Mouse (Mus musculus): Measurements from ENCODE around the gene Slc17a3. TPM values are rescaled to one million over a fixed set of nuclear protein-coding genes. Genes with fewer than 3 reads are reported as not detected.

Gene Slc17a3
- polyA plus RNA-seq (2012; ENCODE audit: insufficient read depth, low replicate concordance), result not detected in 2 replicates

DNA sequence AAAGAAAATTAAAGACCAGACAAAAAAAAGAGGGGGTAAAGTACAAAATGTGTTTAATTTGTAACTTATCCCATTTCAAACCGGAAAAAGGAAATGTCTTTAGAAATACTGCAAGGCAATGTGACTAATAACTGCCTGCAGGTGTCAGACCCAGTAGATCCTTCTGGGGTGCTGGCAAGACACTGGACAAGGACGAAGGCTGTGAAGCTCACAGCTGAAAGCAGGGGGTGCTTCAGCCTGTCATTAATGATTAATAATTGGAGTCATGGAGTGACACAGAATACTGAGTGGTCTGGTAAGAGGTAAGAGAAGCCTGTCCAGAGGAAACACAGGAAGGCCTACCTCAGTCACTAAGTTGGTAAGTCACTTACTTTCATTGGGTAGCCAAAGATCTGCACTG, at the start of gene Slc17a3:
Slc17a3 (plus strand) TSS at position 127 of the 400 bp plus-strand sequence.
- peaks cover 7% of the 10 kb centered on the region for H3K4me1 ChIP-seq
- peaks cover 37% of the 10 kb centered on the region for H3K27me3 ChIP-seq (replicated peaks)
- peaks cover 2% of the 10 kb centered on the region; the same call in 1 of the 2 replicates for H3K9me3 ChIP-seq
- no peaks in the 10 kb centered on the region for H3K36me3 ChIP-seq (replicated peaks; ENCODE audit: low read length)
- no peak within 1 kb of the TSS for H3K4me3 ChIP-seq (replicated peaks)
- TF ChIP-seq FLI1 (IDR thresholded peaks at IDR 0.05; ENCODE audit: low read length) (no peak), GATA1 (IDR thresholded peaks at IDR 0.05; ENCODE audit: borderline replicate concordance, low read length) (no peak)

DNA sequence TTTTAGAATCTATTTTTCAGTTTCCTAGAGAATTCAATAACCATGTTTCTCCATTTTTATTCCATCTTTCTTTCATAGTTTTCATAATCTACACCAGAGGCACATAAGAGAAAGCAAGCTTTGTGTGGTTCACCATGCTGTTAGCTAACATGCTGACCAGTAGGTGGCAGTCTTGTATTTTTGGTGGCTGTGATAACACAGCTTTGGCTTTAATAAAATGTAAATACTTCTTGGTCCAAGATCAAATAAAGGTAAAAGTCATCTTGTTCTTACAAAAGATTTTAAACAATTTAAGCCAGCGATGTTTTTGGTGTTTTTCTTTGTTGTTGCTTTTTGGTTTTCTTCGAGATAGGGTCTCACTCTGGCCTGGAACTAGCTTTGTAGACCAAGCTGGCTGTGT, 46.7 kb upstream of the Slc17a3 start:
- Histone ChIP-seq H3K36me3 (replicated peaks; ENCODE audit: low read length) (no peaks in the 10 kb centered on the region), H3K27me3 (replicated peaks) (peaks cover 40% of the 10 kb centered on the region), H3K9me3 (peaks cover 6% of the 10 kb centered on the region; the same call in 1 of the 2 replicates), H3K4me3 (replicated peaks) (no peak overlapping the region), H3K4me1 (no peaks in the 10 kb centered on the region)
- TF ChIP-seq FLI1 (IDR thresholded peaks at IDR 0.05; ENCODE audit: low read length), result no peak
- no peak for TF ChIP-seq GATA1 (IDR thresholded peaks at IDR 0.05; ENCODE audit: borderline replicate concordance, low read length)

DNA sequence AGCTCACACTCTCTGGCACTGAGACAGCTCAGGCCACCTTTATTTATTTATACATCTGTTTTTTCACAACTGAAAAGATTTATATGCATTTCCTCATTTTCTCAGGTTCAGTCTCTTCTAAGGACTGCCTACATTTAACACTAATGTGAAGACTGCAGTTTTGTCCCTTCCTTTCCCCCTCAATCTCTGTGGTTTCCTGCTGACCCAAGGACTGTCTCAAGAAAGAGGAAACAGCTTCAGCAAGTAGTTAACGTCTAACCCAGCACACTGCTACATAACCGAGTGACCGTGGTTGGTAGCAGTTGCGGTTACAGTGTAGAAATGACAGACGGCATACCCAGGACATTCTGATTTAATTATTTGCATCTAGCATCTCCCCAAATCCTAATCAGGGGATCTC, 39.8 kb upstream of the Slc17a3 start:
- TF ChIP-seq FLI1 (IDR thresholded peaks at IDR 0.05; ENCODE audit: low read length) (no peak), GATA1 (IDR thresholded peaks at IDR 0.05; ENCODE audit: borderline replicate concordance, low read length) (no peak)
- Histone ChIP-seq H3K27me3 (replicated peaks) (peaks cover 53% of the 10 kb centered on the region), H3K9me3 (no peaks in the 10 kb centered on the region), H3K36me3 (replicated peaks; ENCODE audit: low read length) (no peaks in the 10 kb centered on the region), H3K4me3 (replicated peaks) (no peak overlapping the region), H3K4me1 (peaks cover 17% of the 10 kb centered on the region)

- H3K4me1 ChIP-seq, result peaks cover 7% of the 10 kb centered on the region
- peaks cover 45% of the 10 kb centered on the region for H3K27me3 ChIP-seq (replicated peaks)
- H3K4me3 ChIP-seq (replicated peaks), result no peak overlapping the region
- TF ChIP-seq FLI1 (IDR thresholded peaks at IDR 0.05; ENCODE audit: low read length) (no peak), GATA1 (IDR thresholded peaks at IDR 0.05; ENCODE audit: borderline replicate concordance, low read length) (no peak)
- no peaks in the 10 kb centered on the region for H3K36me3 ChIP-seq (replicated peaks; ENCODE audit: low read length)
- H3K9me3 ChIP-seq, result peaks cover 5% of the 10 kb centered on the region; the same call in 1 of the 2 replicates
Measured at GRCm38 (mm10) chr13:23804532-23804931, 34.7 kb upstream of the Slc17a3 start.

- Histone ChIP-seq H3K27me3 (replicated peaks) (peaks cover 47% of the 10 kb centered on the region), H3K9me3 (peaks cover 5% of the 10 kb centered on the region; the same call in 1 of the 2 replicates), H3K36me3 (replicated peaks; ENCODE audit: low read length) (no peaks in the 10 kb centered on the region), H3K4me3 (replicated peaks) (no peak within 1 kb of the TSS), H3K4me1 (no peaks in the 10 kb centered on the region)
- TF ChIP-seq GATA1 (IDR thresholded peaks at IDR 0.05; ENCODE audit: borderline replicate concordance, low read length) (no peak), FLI1 (IDR thresholded peaks at IDR 0.05; ENCODE audit: low read length) (no peak)
Measured at GRCm38 (mm10) chr13:23806422-23807052, 32.7 kb upstream of the Slc17a3 start, which contains the start of gene Slc17a2. Gene Slc17a2 (plus strand): TSS chr13:23806993.

- Histone ChIP-seq H3K4me3 (replicated peaks) (no peak overlapping the region), H3K4me1 (no peaks in the 10 kb centered on the region), H3K9me3 (no peaks in the 10 kb centered on the region), H3K36me3 (replicated peaks; ENCODE audit: low read length) (no peaks in the 10 kb centered on the region), H3K27me3 (replicated peaks) (peaks cover 28% of the 10 kb centered on the region)
- no peak for TF ChIP-seq FLI1 (IDR thresholded peaks at IDR 0.05; ENCODE audit: low read length)
- TF ChIP-seq GATA1 (IDR thresholded peaks at IDR 0.05; ENCODE audit: borderline replicate concordance, low read length), result no peak
Measured at GRCm38 (mm10) chr13:23816148-23816547, 23.1 kb upstream of the Slc17a3 start.

GRCm38 (mm10) chr13:23820179-23820940, 18.9 kb upstream of the Slc17a3 start:
- H3K36me3 ChIP-seq (replicated peaks; ENCODE audit: low read length), result no peaks in the 10 kb centered on the region
- peaks cover 12% of the 10 kb centered on the region for H3K27me3 ChIP-seq (replicated peaks)
- no peaks in the 10 kb centered on the region for H3K9me3 ChIP-seq
- no peak for TF ChIP-seq FLI1 (IDR thresholded peaks at IDR 0.05; ENCODE audit: low read length)
- no peak for TF ChIP-seq GATA1 (IDR thresholded peaks at IDR 0.05; ENCODE audit: borderline replicate concordance, low read length)
- no peaks in the 10 kb centered on the region for H3K4me1 ChIP-seq
- H3K4me3 ChIP-seq (replicated peaks), result no peak overlapping the region

GRCm38 (mm10) chr13:23822213-23822612, 17.0 kb upstream of the Slc17a3 start:
- peaks cover 11% of the 10 kb centered on the region for H3K27me3 ChIP-seq (replicated peaks)
- H3K9me3 ChIP-seq, result no peaks in the 10 kb centered on the region
- H3K4me1 ChIP-seq, result no peaks in the 10 kb centered on the region
- no peaks in the 10 kb centered on the region for H3K36me3 ChIP-seq (replicated peaks; ENCODE audit: low read length)
- H3K4me3 ChIP-seq (replicated peaks), result no peak overlapping the region
- TF ChIP-seq FLI1 (IDR thresholded peaks at IDR 0.05; ENCODE audit: low read length) (no peak), GATA1 (IDR thresholded peaks at IDR 0.05; ENCODE audit: borderline replicate concordance, low read length) (no peak)

GRCm38 (mm10) chr13:23826606-23827005, 12.6 kb upstream of the Slc17a3 start:
- no peak overlapping the region for H3K4me3 ChIP-seq (replicated peaks)

DNA sequence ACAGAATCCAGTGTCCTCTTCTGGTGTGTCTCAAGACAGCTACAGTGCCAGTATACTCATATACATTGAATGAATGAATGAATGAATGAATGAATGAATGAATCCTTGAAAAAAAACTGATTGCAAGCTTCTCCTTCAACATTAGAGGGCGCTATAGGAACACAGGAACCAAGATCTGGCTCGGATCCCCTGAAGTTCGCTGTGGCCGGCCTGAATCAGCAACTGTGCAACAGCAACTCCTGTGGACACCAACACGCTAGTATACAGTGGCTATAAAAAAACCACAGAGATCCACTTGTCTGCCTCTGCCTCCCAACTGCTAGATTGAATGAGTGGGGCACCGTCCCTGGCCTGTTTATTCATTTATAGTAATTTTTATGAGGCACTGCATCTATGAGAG, 6.2 kb upstream of the Slc17a3 start:
- peaks cover 6% of the 10 kb centered on the region; the same call in 1 of the 2 replicates for H3K9me3 ChIP-seq
- TF ChIP-seq GATA1 (IDR thresholded peaks at IDR 0.05; ENCODE audit: borderline replicate concordance, low read length) (no peak), FLI1 (IDR thresholded peaks at IDR 0.05; ENCODE audit: low read length) (no peak)
- H3K36me3 ChIP-seq (replicated peaks; ENCODE audit: low read length), result no peaks in the 10 kb centered on the region
- no peak overlapping the region for H3K4me3 ChIP-seq (replicated peaks)
- peaks cover 14% of the 10 kb centered on the region for H3K4me1 ChIP-seq
- H3K27me3 ChIP-seq (replicated peaks), result peaks cover 12% of the 10 kb centered on the region

More at GRCm38 (mm10) chr13:23826606-23827005, 12.6 kb upstream of the Slc17a3 start:
- no peaks in the 10 kb centered on the region for H3K36me3 ChIP-seq (replicated peaks; ENCODE audit: low read length)
- H3K27me3 ChIP-seq (replicated peaks), result peaks cover 3% of the 10 kb centered on the region
- 0 out of 2 replicates have a peak, but pooled peaks cover 4% of the 10 kb centered on the region for H3K9me3 ChIP-seq
- TF ChIP-seq GATA1 (IDR thresholded peaks at IDR 0.05; ENCODE audit: borderline replicate concordance, low read length), result no peak
- no peak for TF ChIP-seq FLI1 (IDR thresholded peaks at IDR 0.05; ENCODE audit: low read length)
- no peaks in the 10 kb centered on the region for H3K4me1 ChIP-seq
